Mouse (Mus musculus) ovary, adult 18-20 months (tissue): ENCODE measurements around the gene Ano8.
"Not testable (repeated sequence)": the region's sequence is repeated elsewhere in the genome, so short reads cannot be mapped to it uniquely, and the experiment has no call there.

ENCODE experiments used
- DNase-seq: peaks from one replicate; pipeline ENCODE4 v3.0.0; 2022; ENCODE audit warnings: low spot score, mixed read lengths

The Ano8 gene

GRCm38 (mm10) chr8:71441404-71441803 lies 44.4 kb downstream of the Ano8 start:
- no peak for DNase-seq

- DNase-seq = no peak
Observed at GRCm38 (mm10) chr8:71437041-71437440, 48.7 kb downstream of the Ano8 start.

GRCm38 (mm10) chr8:71432935-71433334 lies 52.8 kb downstream of the Ano8 start:
- DNase-seq = not testable (repeated sequence)
